Mouse (Mus musculus) hematopoietic multipotent progenitor cell, adult 10-12 weeks (in vitro differentiated cells): ENCODE measurements around the gene Ccdc9b. TPM values are rescaled to one million over a fixed set of nuclear protein-coding genes. Genes with fewer than 3 reads are reported as not detected.

Experiments used
- polyA plus RNA-seq: library from polyadenylated mRNA; stranded (reverse); fragments of >175 nt; gene quantifications from 2 replicates; pipeline ENCODE4 v1.2.3, GENCODE M21; 2012; ENCODE audit warnings: low replicate concordance

The Ccdc9b gene
- polyA plus RNA-seq = 0.24 and 0.42 TPM in 2 replicates

DNA sequence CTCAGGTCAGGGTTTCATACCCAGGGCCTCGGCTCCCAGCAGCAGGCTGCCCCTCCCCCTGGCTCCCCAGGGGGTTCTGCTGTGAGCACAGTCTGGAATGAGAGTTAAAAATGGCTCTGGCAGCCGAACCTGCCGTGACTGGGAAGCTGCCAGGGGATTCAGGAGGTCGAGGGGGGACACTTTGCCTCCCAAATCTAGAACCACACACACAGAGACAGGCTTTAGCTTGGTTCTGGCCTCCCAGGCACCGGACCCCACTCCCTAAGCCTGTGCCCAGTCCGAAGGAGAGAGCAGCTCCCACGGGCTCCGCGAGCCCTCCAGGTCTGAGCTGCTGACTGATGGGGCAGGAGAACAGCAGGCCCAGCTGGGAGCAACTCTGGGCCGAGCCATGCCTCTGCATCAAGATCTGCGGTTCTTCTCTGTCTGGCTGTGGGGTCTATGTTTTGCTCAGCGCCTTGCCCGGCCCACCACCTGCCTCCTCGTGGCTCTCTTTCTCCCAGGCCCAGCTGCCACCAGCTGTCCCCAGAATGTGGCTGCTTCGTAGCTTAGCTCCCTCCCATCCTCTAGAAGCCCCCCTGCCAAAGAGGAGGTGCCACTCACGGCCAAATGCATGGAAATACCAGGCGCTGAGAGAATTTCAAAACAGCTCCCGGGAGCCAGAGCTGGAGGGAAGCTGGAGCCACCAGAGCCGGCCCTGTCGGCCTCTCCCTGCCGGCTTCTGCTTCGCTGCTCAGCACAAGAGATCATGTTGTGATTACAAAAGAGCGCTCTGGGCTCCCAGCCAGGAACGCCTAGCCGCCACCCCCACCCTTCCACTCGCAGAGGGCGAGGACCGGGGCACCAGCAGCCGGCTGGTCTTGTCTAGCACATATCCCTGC lies at the start of gene Ccdc9b:
Gene Ccdc9b, minus strand, starts transcription at position 756 of the 878 bp plus-strand sequence.

DNA sequence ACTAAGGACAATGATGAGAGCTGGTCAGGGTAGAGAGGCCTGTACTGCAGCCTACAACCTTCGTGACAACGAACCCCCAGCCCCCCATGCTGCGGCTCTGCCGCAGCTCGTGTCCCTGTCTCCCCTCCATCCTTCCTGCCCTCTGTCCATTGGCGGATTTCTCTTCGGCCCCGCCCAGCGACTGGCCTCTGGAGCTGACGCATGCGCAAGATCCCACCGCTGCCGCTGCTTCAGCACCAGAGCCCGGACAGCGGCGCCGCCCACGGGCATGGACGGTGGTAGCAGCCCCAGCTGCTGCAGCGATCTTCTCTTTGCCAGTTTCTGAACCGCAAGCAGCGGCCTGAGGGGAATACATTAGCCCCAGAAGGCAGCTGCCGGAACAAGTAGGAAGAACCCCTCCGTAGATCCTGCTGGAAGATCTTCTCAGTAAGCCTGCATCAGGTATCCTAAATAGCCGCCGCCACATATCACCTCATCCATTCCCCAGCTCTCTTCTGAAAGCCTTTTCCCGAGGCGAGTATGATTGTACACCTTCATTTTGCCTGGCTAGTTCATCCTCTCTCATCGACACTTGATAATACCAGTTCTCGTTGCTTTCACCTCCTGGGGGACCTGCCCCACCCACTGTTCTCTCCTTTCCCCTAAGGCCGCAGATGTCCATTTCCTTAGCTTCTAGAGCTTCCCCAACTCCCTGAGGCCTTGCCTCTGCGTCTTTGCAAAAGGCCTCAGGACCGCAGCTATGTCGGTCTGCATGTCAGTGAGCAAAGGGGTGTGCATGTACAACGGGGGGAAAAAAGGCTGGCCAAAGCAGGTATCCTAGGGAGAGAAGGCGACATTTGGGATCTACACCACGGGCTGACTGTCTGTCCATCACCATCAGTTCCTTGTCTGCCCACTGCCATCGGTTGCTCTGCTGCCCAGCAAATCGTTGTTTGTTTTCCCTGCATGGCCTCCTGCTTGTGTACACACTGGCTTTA lies 17.3 kb upstream of the Ccdc9b start, which contains the start of gene Disp2:
Gene Disp2, plus strand, starts transcription at position 216 of the 977 bp plus-strand sequence.

DNA sequence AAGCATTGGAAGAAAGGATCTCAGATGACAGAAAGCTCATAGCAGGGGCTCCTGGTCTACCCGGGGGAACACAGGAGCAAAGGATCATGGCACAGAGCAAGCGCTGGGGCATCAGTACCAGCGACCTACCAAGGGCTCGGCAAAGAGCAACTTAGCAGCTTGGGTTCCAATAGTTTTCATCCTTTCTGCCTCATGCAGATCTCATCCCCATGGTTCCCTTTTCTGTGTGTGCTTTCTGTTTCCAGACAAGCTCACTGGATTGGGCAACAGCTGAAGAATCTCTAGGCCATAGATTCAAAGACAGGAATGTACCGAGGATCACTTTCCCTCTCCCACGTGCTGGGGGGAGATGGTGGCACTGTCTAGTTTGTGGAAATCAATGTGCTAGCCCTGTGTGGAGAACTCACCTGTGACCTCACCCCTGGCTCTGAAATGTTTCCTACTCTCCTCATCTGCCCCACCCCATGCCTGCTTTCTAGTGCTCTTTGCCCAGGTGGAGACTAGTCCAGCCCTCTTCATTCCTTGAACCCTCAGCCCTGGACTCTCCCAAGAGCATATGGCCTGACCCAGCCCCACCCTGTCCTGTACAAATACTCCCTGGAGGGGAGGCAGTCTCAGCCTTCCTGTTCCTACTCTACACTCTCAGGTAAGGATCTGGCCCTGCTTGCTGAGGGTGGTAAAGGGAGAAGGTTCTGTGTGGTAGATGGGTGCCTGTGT lies 9.9 kb upstream of the Ccdc9b start, which contains the start of gene Phgr1:
Gene Phgr1, plus strand, starts transcription at position 612 of the 717 bp plus-strand sequence.

DNA sequence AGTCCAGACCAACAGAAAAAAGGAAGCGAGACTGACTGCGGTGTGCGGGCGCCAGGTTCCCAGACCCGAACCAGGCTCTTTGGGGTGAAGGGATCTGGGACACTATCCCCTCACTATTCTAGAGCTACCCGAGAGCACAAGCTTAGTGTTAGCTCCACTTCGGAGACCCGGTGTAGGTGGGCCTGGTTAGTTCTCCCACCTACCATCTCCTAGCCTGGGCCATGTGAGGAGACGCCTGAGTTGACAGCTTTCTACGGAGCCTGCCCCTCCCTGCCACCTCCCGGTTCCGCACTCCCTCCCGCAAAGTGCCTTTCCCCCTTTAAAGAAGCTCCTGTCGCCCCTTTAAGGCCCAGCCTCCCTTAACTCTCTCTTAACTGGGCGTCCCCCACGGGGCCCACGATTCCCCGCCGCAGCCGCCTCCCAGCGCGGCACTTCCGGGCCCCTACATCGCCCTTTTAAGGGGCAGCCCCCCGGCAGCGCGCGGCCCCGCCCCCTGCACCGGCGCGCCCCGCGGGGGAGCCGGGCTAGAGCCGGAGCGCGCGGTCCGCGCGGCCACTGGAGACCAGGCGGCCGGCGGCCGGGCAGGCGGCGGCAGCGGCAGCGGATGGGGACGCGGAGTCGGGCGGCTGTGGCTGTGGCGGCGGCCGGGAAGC lies 17.1 kb downstream of the Ccdc9b start, which contains the start of gene Inafm2:
Gene Inafm2, plus strand, starts transcription at position 527 of the 653 bp plus-strand sequence.

DNA sequence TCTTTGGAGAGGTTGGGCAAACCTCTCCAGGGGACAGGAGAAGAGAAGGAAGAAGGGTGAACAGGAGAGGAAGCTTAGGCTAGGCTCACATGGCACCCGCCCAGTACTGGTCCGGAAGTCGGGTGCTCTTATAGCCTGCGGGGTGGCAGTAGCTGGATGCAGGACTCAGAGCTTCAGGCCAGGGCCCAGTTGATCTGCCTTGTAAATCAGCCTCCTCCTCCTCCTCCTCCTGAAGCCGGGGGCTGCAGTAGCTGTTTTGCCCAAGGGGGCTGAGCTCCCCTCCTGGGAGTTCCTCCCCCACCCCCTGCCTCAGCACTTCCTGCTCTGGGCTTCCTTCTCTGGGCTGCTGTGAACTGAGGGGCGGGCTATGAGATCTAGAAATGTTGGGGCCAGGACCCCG lies 34.1 kb downstream of the Ccdc9b start, which contains the start of gene Plcb2:
Gene Plcb2, minus strand, starts transcription at position 102 of the 400 bp plus-strand sequence.

Other genes starting within 250 kb of the Ccdc9b start
- gene Bmf, start 213.0 kb downstream of the Ccdc9b start, polyA plus RNA-seq = 112 and 168 TPM in 2 replicates
- gene Bub1b, start 164.4 kb downstream of the Ccdc9b start, polyA plus RNA-seq = 2.6 and 4.6 TPM in 2 replicates
- 0.53 and 0.80 TPM in 2 replicates for gene Pak6, start 99.4 kb downstream of the Ccdc9b start, polyA plus RNA-seq
- 0.07 and 0.10 TPM in 2 replicates for gene Ankrd63, start 58.7 kb downstream of the Ccdc9b start, polyA plus RNA-seq
- 45.0 and 105 TPM in 2 replicates for gene Plcb2, start 34.2 kb downstream of the Ccdc9b start, polyA plus RNA-seq
- 28.6 and 74.0 TPM in 2 replicates for gene Inafm2, start 16.9 kb downstream of the Ccdc9b start, polyA plus RNA-seq
- not detected in 2 replicates for gene Phgr1, start 10.1 kb upstream of the Ccdc9b start, polyA plus RNA-seq
- gene Disp2, start 17.1 kb upstream of the Ccdc9b start, polyA plus RNA-seq = 0.05 and 0.15 TPM in 2 replicates
- gene Knstrn, start 51.3 kb upstream of the Ccdc9b start, polyA plus RNA-seq = 27.4 and 56.6 TPM in 2 replicates
- 3.8 and 16.8 TPM in 2 replicates for gene Ivd, start 99.3 kb upstream of the Ccdc9b start, polyA plus RNA-seq
- 71.3 and 106 TPM in 2 replicates for gene Bahd1, start 137.7 kb upstream of the Ccdc9b start, polyA plus RNA-seq
- 9.5 and 19.0 TPM in 2 replicates for gene Chst14, start 163.8 kb upstream of the Ccdc9b start, polyA plus RNA-seq